Mouse (Mus musculus) kidney, embryonic 15.5 days (tissue): ENCODE results near the gene Chkb. TPM values are rescaled to one million over a fixed set of nuclear protein-coding genes. Genes with fewer than 3 reads are reported as not detected.
A peak's percentile ranks its signal among the peaks of the same experiment; 100 is the strongest.

ENCODE experiments used
- ATAC-seq: fragments of 200-750 bp; cut with Nextera tagmentation; replicated peaks from 2 replicates; pipeline ENCODE4 v1.8.0; 2017; ENCODE audit warnings: moderate TSS enrichment; ENCODE audit not compliant: low FRiP score
- H3K27ac ChIP-seq: fragments of 300-500 bp; sonication (generic); 2 replicates; pipeline ENCODE4 v1.5.1; 2015; ENCODE audit warnings: mild to moderate bottlenecking, inconsistent platforms
- H3K27me3 ChIP-seq: fragments of 300-500 bp; sonication (generic); 2 replicates; pipeline ENCODE4 v1.6.1; 2015; ENCODE audit warnings: inconsistent platforms
- H3K36me3 ChIP-seq: fragments of 300-500 bp; sonication (generic); 2 replicates; pipeline ENCODE4 v1.6.1; 2015; ENCODE audit warnings: inconsistent platforms
- H3K4me1 ChIP-seq: fragments of 300-500 bp; sonication (generic); 2 replicates; pipeline ENCODE4 v1.6.1; 2015; ENCODE audit warnings: inconsistent platforms
- H3K4me2 ChIP-seq: fragments of 300-500 bp; sonication (generic); 2 replicates; pipeline ENCODE4 v1.6.1; 2015; ENCODE audit warnings: moderate library complexity, mild to moderate bottlenecking, inconsistent platforms
- H3K4me3 ChIP-seq: fragments of 300-500 bp; sonication (generic); replicated peaks from 2 replicates; pipeline ENCODE4 v1.5.1; 2015; ENCODE audit warnings: mild to moderate bottlenecking, inconsistent platforms
- H3K9ac ChIP-seq: fragments of 300-500 bp; sonication (generic); 2 replicates; pipeline ENCODE4 v1.6.1; 2015; ENCODE audit warnings: mild to moderate bottlenecking, inconsistent platforms
- H3K9me3 ChIP-seq: fragments of 300-500 bp; sonication (generic); replicated peaks from 2 replicates; pipeline ENCODE4 v1.6.1; 2016; ENCODE audit warnings: inconsistent platforms
- WGBS: fragments of 180-500 bp; shearing (Covaris S2); methylation state at CpG from one replicate; pipeline ENCODE4 v1.1.7; 2015; ENCODE audit warnings: mixed read lengths; 5-methylcytosine and 5-hydroxymethylcytosine counted together
- polyA plus RNA-seq: library from polyadenylated mRNA; unstranded; fragments of >200 nt; fragmentation: Nextera tagmentation; extraction: Ambion mirVana; gene quantifications from 2 replicates; pipeline ENCODE4 v1.2.1, GENCODE M21; 2015

Gene Chkb
- polyA plus RNA-seq, 1 experiment from 2014 or later, result 62.0 TPM

DNA sequence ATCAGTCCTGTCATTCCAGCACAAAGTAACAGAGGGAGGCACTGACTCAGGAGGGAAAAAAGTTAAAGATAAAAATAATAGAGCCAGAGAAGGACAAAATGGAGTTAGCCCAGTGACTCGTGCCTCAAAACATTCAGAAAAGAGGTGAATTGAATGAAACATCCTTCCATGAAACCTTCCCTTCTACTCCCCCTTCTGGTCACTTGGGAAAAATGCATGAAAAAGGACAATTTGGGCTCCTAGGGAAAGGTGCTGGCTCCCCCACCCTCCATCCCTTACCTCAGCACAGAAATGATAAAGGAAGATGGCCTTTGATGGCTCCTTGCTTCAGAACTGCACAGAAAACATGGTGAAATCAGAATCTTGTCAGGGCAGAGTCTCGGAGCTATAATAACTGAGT is 38.9 kb upstream of the Chkb start:
- no peaks in the 10 kb centered on the region for H3K4me1 ChIP-seq
- H3K9ac ChIP-seq, result no peak overlapping the region
- 40% methylated on average over 2 of the region's 2 CpGs for WGBS
- no peaks in the 10 kb centered on the region for H3K27me3 ChIP-seq
- no peaks in the 10 kb centered on the region for H3K36me3 ChIP-seq
- H3K4me2 ChIP-seq, result no peak overlapping the region
- no peak overlapping the region for H3K27ac ChIP-seq
- no peak overlapping the region for H3K4me3 ChIP-seq
- no peaks in the 10 kb centered on the region for H3K9me3 ChIP-seq
- no peak for ATAC-seq

GRCm38 (mm10) chr15:89465052-89465451 is 35.3 kb upstream of the Chkb start:
- Histone ChIP-seq H3K27me3 (no peaks in the 10 kb centered on the region), H3K9me3 (no peaks in the 10 kb centered on the region), H3K9ac (no peak overlapping the region), H3K4me1 (no peaks in the 10 kb centered on the region), H3K36me3 (no peaks in the 10 kb centered on the region), H3K4me2 (no peak overlapping the region), H3K4me3 (no peak overlapping the region), H3K27ac (no peak overlapping the region)
- 5% methylated on average over 1 of the region's 1 CpGs for WGBS
- no peak for ATAC-seq

GRCm38 (mm10) chr15:89463334-89464235 is 33.9 kb upstream of the Chkb start:
- Histone ChIP-seq H3K4me1 (no peaks in the 10 kb centered on the region), H3K36me3 (no peaks in the 10 kb centered on the region), H3K27ac (no peak overlapping the region), H3K4me3 (no peak overlapping the region), H3K27me3 (no peaks in the 10 kb centered on the region), H3K9me3 (no peaks in the 10 kb centered on the region), H3K4me2 (no peak overlapping the region), H3K9ac (no peak overlapping the region)
- ATAC-seq, result no peak
- 56% methylated on average over 5 of the region's 5 CpGs for WGBS

GRCm38 (mm10) chr15:89462176-89462575 is 32.5 kb upstream of the Chkb start:
- Histone ChIP-seq H3K4me1 (no peaks in the 10 kb centered on the region), H3K4me2 (no peak overlapping the region), H3K4me3 (no peak overlapping the region), H3K27me3 (no peaks in the 10 kb centered on the region), H3K9ac (no peak overlapping the region), H3K27ac (no peak overlapping the region), H3K9me3 (no peaks in the 10 kb centered on the region), H3K36me3 (no peaks in the 10 kb centered on the region)
- 74% methylated on average over 7 of the region's 7 CpGs for WGBS
- ATAC-seq, result no peak

DNA sequence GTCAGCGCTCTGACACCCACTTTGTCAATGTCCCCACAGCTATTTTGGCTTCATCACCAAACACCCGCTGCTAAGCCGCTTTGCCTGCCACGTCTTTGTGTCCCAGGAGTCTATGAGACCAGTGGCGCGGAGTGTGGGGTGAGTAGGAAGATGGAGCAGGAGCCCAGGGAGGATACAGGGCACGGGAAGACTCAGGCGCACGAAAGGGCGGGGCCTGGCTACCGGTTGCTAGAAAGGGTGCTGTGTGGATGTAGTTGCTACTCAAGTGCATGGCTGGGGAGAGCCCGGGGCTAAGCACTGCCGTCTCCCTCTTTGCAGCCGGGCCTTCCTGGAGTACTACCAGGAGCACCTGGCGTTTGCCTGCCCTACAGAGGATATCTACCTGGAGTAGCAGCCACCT is 31.6 kb upstream of the Chkb start:
- no peaks in the 10 kb centered on the region for H3K36me3 ChIP-seq
- H3K4me3 ChIP-seq, result no peak overlapping the region
- no peaks in the 10 kb centered on the region for H3K27me3 ChIP-seq
- no peaks in the 10 kb centered on the region for H3K9me3 ChIP-seq
- no peaks in the 10 kb centered on the region for H3K4me1 ChIP-seq
- H3K4me2 ChIP-seq, result no peak overlapping the region
- H3K27ac ChIP-seq, result no peak overlapping the region
- H3K9ac ChIP-seq, result no peak overlapping the region
- 84% methylated on average over 15 of the region's 15 CpGs for WGBS
- ATAC-seq, result no peak

DNA sequence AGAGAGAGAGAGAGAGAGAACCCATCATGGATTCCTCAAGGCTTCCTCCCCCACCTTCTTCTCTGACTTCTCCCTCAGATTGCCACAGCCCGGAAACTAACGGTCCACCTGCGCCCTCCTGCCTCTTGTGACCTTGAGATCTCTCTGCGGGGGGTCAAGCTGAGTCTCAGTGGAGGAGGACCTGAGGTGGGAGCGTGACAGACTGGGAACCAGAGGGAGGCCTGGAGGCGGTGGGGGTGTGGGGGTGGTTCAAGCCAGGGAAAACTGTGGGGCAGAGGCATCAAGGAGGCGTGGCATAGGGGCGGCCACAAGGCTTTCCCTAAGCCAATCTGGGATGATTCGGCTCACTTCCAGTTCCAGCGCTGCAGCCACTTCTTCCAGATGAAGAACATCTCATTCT is 30.6 kb upstream of the Chkb start:
- 0 out of 2 replicates have a peak, but pooled peaks cover 6% of the 10 kb centered on the region for H3K27me3 ChIP-seq
- no peak overlapping the region for H3K4me3 ChIP-seq
- H3K36me3 ChIP-seq, result no peaks in the 10 kb centered on the region
- ATAC-seq, result no peak
- H3K4me2 ChIP-seq, result no peak overlapping the region
- no peaks in the 10 kb centered on the region for H3K9me3 ChIP-seq
- H3K9ac ChIP-seq, result no peak overlapping the region
- no peak overlapping the region for H3K27ac ChIP-seq
- no peaks in the 10 kb centered on the region for H3K4me1 ChIP-seq
- 72% methylated on average over 10 of the region's 10 CpGs for WGBS

DNA sequence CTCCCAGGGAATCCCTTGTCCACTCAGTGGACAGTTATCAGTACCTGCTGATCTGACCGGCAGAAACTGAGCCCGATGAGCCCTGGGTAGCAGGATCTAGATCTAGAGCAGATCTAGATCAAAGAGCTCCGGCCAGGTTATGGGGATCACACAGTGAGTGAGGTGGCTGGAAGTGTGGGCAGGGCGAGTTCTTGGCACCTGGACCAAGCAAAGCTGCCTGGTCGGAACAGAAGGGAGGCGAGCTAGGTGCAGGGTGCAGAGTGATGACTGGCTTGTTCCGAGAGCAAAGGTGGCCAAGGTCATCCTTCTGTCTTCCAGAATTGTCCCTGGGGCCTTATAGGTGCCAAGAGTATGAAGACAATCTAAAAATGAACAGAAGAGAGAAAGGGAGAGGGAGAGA is 30.1 kb upstream of the Chkb start:
- ATAC-seq, result no peak
- H3K4me1 ChIP-seq, result no peaks in the 10 kb centered on the region
- H3K4me3 ChIP-seq, result no peak overlapping the region
- H3K36me3 ChIP-seq, result no peaks in the 10 kb centered on the region
- H3K27me3 ChIP-seq, result 0 out of 2 replicates have a peak, but pooled peaks cover 11% of the 10 kb centered on the region
- WGBS, result 82% methylated on average over 7 of the region's 7 CpGs
- no peaks in the 10 kb centered on the region for H3K9me3 ChIP-seq
- H3K9ac ChIP-seq, result no peak overlapping the region
- no peak overlapping the region for H3K4me2 ChIP-seq
- no peak overlapping the region for H3K27ac ChIP-seq

DNA sequence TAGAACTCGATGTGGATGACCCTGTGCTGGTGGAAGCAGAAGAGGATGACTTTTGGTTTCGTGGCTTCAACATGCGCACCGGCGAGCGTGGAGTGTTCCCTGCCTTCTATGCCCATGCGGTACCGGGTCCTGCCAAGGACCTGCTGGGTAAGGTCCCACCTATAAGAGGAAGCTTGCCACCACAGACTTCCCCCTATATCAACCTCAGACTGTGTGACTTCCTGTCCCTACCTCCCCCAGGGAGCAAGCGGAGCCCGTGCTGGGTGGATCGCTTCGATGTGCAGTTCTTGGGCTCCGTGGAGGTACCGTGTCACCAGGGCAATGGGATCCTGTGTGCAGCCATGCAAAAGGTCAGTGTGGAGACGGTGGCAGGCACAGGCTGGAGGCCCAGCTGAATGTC is 29.2 kb upstream of the Chkb start:
- Histone ChIP-seq H3K4me1 (peaks cover 7% of the 10 kb centered on the region), H3K9me3 (no peaks in the 10 kb centered on the region), H3K4me2 (no peak overlapping the region), H3K9ac (no peak overlapping the region), H3K36me3 (no peaks in the 10 kb centered on the region), H3K27ac (no peak overlapping the region), H3K27me3 (peaks cover 19% of the 10 kb centered on the region), H3K4me3 (no peak overlapping the region)
- no peak for ATAC-seq
- WGBS, result 89% methylated on average over 15 of the region's 15 CpGs

- H3K9me3 ChIP-seq, result no peaks in the 10 kb centered on the region
- 77% methylated on average over 6 of the region's 6 CpGs for WGBS
- no peak for ATAC-seq
Observed at GRCm38 (mm10) chr15:89455642-89456041, 25.9 kb upstream of the Chkb start.

GRCm38 (mm10) chr15:89454857-89455256 is 25.1 kb upstream of the Chkb start:
- H3K36me3 ChIP-seq, result no peaks in the 10 kb centered on the region
- peaks cover 30% of the 10 kb centered on the region for H3K27me3 ChIP-seq
- ATAC-seq, result no peak
- H3K9ac ChIP-seq, result no peak overlapping the region
- no peak overlapping the region for H3K4me3 ChIP-seq
- no peak overlapping the region for H3K27ac ChIP-seq
- H3K4me2 ChIP-seq, result peak overlapping the region; percentile 96; the same call in 1 of the 2 replicates
- peaks cover 13% of the 10 kb centered on the region for H3K4me1 ChIP-seq
- H3K9me3 ChIP-seq, result no peaks in the 10 kb centered on the region
- WGBS, result 21% methylated on average over 6 of the region's 6 CpGs

More at GRCm38 (mm10) chr15:89455642-89456041, 25.9 kb upstream of the Chkb start:
- Histone ChIP-seq H3K4me3 (no peak overlapping the region), H3K4me1 (peaks cover 13% of the 10 kb centered on the region), H3K36me3 (no peaks in the 10 kb centered on the region), H3K9ac (no peak overlapping the region), H3K27me3 (peaks cover 30% of the 10 kb centered on the region), H3K27ac (no peak overlapping the region), H3K4me2 (no peak overlapping the region)

DNA sequence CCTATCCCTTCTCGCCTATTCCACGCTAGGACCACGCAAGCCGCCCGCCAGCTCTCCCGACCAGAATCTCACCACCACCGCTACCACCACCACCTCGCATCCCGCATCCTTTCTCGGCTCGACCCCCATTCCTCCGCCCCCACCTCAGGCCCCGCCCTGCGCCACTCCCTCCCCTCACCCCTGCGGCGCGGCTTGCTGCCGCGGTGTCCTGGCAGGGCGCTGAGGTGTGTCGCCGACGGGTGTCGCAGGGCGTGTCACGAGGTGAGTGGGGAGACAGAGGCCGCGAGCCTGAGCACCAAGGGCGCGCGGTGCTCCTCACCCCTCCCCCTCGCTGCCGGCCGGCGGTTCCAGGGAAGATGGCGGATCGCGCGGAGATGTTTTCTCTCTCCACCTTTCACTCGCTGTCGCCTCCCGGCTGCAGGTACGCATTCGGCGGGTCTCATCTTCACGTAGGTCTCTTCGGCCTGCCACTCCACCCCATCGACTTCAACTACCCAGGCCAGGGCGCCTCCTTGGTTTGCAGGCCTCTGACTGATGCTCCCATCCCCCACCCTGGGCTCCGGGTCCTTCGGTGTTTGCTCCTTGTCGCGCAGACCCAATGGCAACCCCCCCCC is 24.3 kb upstream of the Chkb start, which contains the start of gene Mapk8ip2:
Gene Mapk8ip2, plus strand, starts transcription at position 49 of the 614 bp plus-strand sequence.
- H3K36me3 ChIP-seq, result no peaks in the 10 kb centered on the region
- peaks cover 30% of the 10 kb centered on the region for H3K27me3 ChIP-seq
- peak within 1 kb of the TSS; percentile 96 for H3K4me2 ChIP-seq
- peaks cover 13% of the 10 kb centered on the region for H3K4me1 ChIP-seq
- H3K9me3 ChIP-seq, result no peaks in the 10 kb centered on the region
- H3K9ac ChIP-seq, result no peak within 1 kb of the TSS
- H3K27ac ChIP-seq, result no peak within 1 kb of the TSS
- ATAC-seq, result peak; percentile 26; the same call in 1 of the 2 replicates
- under 1% methylated on average over 53 of the region's 53 CpGs for WGBS
- H3K4me3 ChIP-seq, result peak within 1 kb of the TSS; percentile 50
